ENCODE assay signal across 10 mouse cellular contexts in the genomic region with DNA sequence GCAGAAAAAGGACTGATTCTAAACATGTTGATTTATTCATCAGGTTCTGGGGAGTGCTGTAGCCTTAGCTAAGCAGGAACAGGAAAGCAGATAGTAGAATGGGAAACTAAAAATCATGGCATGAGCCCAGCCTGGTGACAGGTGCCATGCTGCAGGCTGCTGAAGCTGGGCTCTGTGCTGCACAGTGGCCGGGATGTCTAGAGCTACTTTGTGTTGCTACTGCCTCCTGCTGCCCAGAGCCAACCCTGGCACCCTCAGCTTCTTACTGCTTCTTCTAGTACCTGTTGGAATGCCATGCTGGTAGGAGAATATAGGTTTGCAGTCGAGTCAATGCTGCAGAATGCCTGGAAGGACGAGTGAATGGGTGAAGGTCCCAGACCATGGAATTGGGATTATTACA. TPM values are rescaled to one million over a fixed set of nuclear protein-coding genes. Genes with fewer than 3 reads are reported as not detected.
DNase-seq lines count a peak whose midpoint lies in the region; ATAC-seq and TF ChIP-seq lines count a peak whose summit lies in the region.
"Had no signal": no experiment of that assay in that cellular context is flagged by ENCODE, and none has a peak within 500 bp of the region (broad histone marks: within the 10 kb centered on the region; RNA-seq: fewer than 3 reads in every experiment).

No protein-coding gene starts in this region.

- H3K27ac ChIP-seq in heart, embryonic 11.5 days (ENCODE audit: low read depth, low read length): no peak overlapping the region
- H3K27ac ChIP-seq: embryonic facial prominence, embryonic 13.5 days had no signal

- ATAC-seq in heart, embryonic 11.5 days (replicated peaks; ENCODE audit: insufficient number of reproducible peaks, low FRiP score, low TSS enrichment): no peak
- ATAC-seq in Patski: peak; percentile 91

- POLR2A ChIA-PET in Patski (lab: Charles Lee): interaction anchor here (0.6 to 1.2 kb wide), 6 partner anchors 10 to 467 kb away, joined by 3 to 5 read pairs (median 3); a partner anchor contains a TSS

- 60% methylated on average over 3 of the region's 3 CpGs for WGBS in heart, embryonic 11.5 days (ENCODE audit: insufficient replicate concordance)

- in situ Hi-C loops in Patski (cut with MboI; ENCODE audit: low pct_unique_long_range_greater_than_20kb): no loop called here

- no peaks in the 10 kb centered on the region for H3K27me3 ChIP-seq in heart, embryonic 11.5 days (ENCODE audit: control insufficient read depth, insufficient read depth, low read length)
- no peaks in the 10 kb centered on the region for H3K27me3 ChIP-seq in Patski
- H3K27me3 ChIP-seq: embryonic facial prominence, embryonic 13.5 days had no signal

- H3K4me1 ChIP-seq in heart, embryonic 11.5 days (ENCODE audit: control insufficient read depth, insufficient read depth, low read length): no peaks in the 10 kb centered on the region
- H3K4me1 ChIP-seq: embryonic facial prominence, embryonic 13.5 days had no signal

- TF ChIP-seq CTCF in Patski (IDR thresholded peaks at IDR 0.05): no peak

- no peaks in the 10 kb centered on the region for H3K9me3 ChIP-seq in heart, embryonic 11.5 days (replicated peaks; ENCODE audit: control insufficient read depth, low read length)
- H3K9me3 ChIP-seq: embryonic facial prominence, embryonic 13.5 days had no signal

- H3K9ac ChIP-seq in heart, embryonic 11.5 days (ENCODE audit: low read depth, low read length): no peak overlapping the region
- H3K9ac ChIP-seq: embryonic facial prominence, embryonic 13.5 days had no signal

- peaks cover 2% of the 10 kb centered on the region; the same call in 1 of the 2 replicates for H3K36me3 ChIP-seq in heart, embryonic 11.5 days (ENCODE audit: control insufficient read depth, insufficient read depth, low read length)

- DNase-seq in heart, adult 11 months: peak; percentile 63
- DNase-seq in lung, postnatal 10 days: peak; percentile 6
- DNase-seq in lung, postnatal 25 days (ENCODE audit: low spot score): no peak
- no peak for DNase-seq in Patski (ENCODE audit: low read depth, low spot score)
- peak; percentile 35 to 41 for DNase-seq in layer of hippocampus, adult 8-10 months (ENCODE audit: low spot score in 2 of 2)
- no peak for DNase-seq in frontal cortex, postnatal 25 days (ENCODE audit: low spot score in 2 of 2)
- DNase-seq in cerebellum, postnatal 4 days (ENCODE audit: low spot score in 2 of 2): no peak

- CTCF ChIA-PET in Patski (lab: Charles Lee): interaction anchor here (0.7 to 2.9 kb wide), 21 partner anchors 9 to 414 kb away, joined by 3 to 25 read pairs (median 3); a partner anchor contains a TSS

- H3K4me3 ChIP-seq in heart, embryonic 11.5 days (ENCODE audit: low read depth, low read length): no peak overlapping the region
- H3K4me3 ChIP-seq: embryonic facial prominence, embryonic 13.5 days had no signal

- H3K4me2 ChIP-seq in heart, embryonic 11.5 days: no peak overlapping the region
- H3K4me2 ChIP-seq: embryonic facial prominence, embryonic 13.5 days had no signal

RNA-seq across cellular contexts. Expression of a gene that starts 8.9 kb away (rescaled TPM):
- 37.5 and 44.4 TPM in 2 replicates for polyA plus RNA-seq in heart, embryonic 11.5 days (2014; fragmentation: Nextera tagmentation; extraction: Ambion mirVana)
- polyA plus RNA-seq in Patski (2021): 103 TPM
- 10 to 100 TPM; 52.2 to 69.7 (median 55.8) TPM for total RNA-seq in layer of hippocampus, adult 8-10 months (2022)

RNA-seq across cellular contexts. Expression of a gene that starts 54.7 kb away (rescaled TPM):
- polyA plus RNA-seq in heart, embryonic 11.5 days (2014; fragmentation: Nextera tagmentation; extraction: Ambion mirVana): 1.9 and 3.2 TPM in 2 replicates
- polyA plus RNA-seq in Patski (2021): 5.2 TPM
- 100 to 1,000 TPM; 200 to 233 (median 216) TPM for total RNA-seq in layer of hippocampus, adult 8-10 months (2022)
- total RNA-seq: monocyte, adult 5-6 weeks had no signal

Comparison
In these comparisons a context has a peak if more than half of its experiments do, and no peak if none do; other contexts are left out.
1. DNase-seq: peak in heart, adult 11 months (single experiment), lung, postnatal 10 days (single experiment) and layer of hippocampus, adult 8-10 months (2 of 2); none in lung, postnatal 25 days (single experiment), Patski (single experiment), frontal cortex, postnatal 25 days (0 of 2) and cerebellum, postnatal 4 days (0 of 2).